Mouse (Mus musculus): ENCODE data around the gene Dscam. TPM values are rescaled to one million over a fixed set of nuclear protein-coding genes. Genes with fewer than 3 reads are reported as not detected.
A peak's percentile ranks its signal among the peaks of the same experiment; 100 is the strongest.

Gene Dscam
- total RNA-seq (2014; rRNA removed; ENCODE audit: low replicate concordance): not detected in 2 replicates
- polyA plus RNA-seq (2015; fragmentation: Nextera tagmentation; extraction: Ambion mirVana): not detected in 2 replicates

- H3K4me1 ChIP-seq (ENCODE audit: control insufficient read depth, insufficient read depth): no peaks in the 10 kb centered on the region
- DNase-seq (ENCODE audit: low spot score): no peak
- H3K27me3 ChIP-seq (ENCODE audit: control insufficient read depth, insufficient read depth, low read length): peaks cover 56% of the 10 kb centered on the region
- no peaks in the 10 kb centered on the region for H3K9me3 ChIP-seq (replicated peaks; ENCODE audit: control insufficient read depth, low read length)
- TF ChIP-seq CTCF (IDR thresholded peaks at IDR 0.05; ENCODE audit: low read depth): no peak
- TF ChIP-seq EP300 (IDR thresholded peaks at IDR 0.05; ENCODE audit: low read depth): no peak
- H3K4me2 ChIP-seq (ENCODE audit: low read depth, low read length): peak within 1 kb of the TSS; percentile 77
- H3K9ac ChIP-seq (replicated peaks; ENCODE audit: low read depth, low read length): no peak within 1 kb of the TSS
- under 1% methylated on average over 47 of the region's 60 CpGs for WGBS
- H3K4me3 ChIP-seq (ENCODE audit: low read depth, low read length): peak within 1 kb of the TSS; percentile 34
- no peak for ATAC-seq (ENCODE audit: insufficient read depth, low read depth)
- H3K27ac ChIP-seq (ENCODE audit: low read depth): no peak within 1 kb of the TSS
- no peaks in the 10 kb centered on the region for H3K36me3 ChIP-seq (replicated peaks; ENCODE audit: control insufficient read depth, insufficient read depth, low read length)
These were observed at the start of gene Dscam for GRCm38 (mm10) chr16:97170513-97171081. Gene Dscam (minus strand): TSS chr16:97170752.

- TF ChIP-seq CTCF (IDR thresholded peaks at IDR 0.05; ENCODE audit: low read depth) (no peak), EP300 (IDR thresholded peaks at IDR 0.05; ENCODE audit: low read depth) (no peak)
- DNase-seq (ENCODE audit: low spot score): no peak
- WGBS: 74% methylated on average over 2 of the region's 2 CpGs
- ATAC-seq (ENCODE audit: insufficient read depth, low read depth): no peak
- Histone ChIP-seq H3K4me1 (ENCODE audit: control insufficient read depth, insufficient read depth) (no peaks in the 10 kb centered on the region), H3K4me2 (ENCODE audit: low read depth, low read length) (no peak overlapping the region), H3K27ac (ENCODE audit: low read depth) (no peak overlapping the region), H3K9me3 (replicated peaks; ENCODE audit: control insufficient read depth, low read length) (peaks cover 11% of the 10 kb centered on the region; the same call in 1 of the 2 replicates), H3K27me3 (ENCODE audit: control insufficient read depth, insufficient read depth, low read length) (no peaks in the 10 kb centered on the region), H3K36me3 (replicated peaks; ENCODE audit: control insufficient read depth, insufficient read depth, low read length) (no peaks in the 10 kb centered on the region), H3K9ac (replicated peaks; ENCODE audit: low read depth, low read length) (no peak overlapping the region), H3K4me3 (ENCODE audit: low read depth, low read length) (no peak overlapping the region)
These were observed 48.8 kb upstream of the Dscam start for GRCm38 (mm10) chr16:97219381-97219780.

GRCm38 (mm10) chr16:97209997-97210396, 39.4 kb upstream of the Dscam start:
- Histone ChIP-seq H3K36me3 (replicated peaks; ENCODE audit: control insufficient read depth, insufficient read depth, low read length) (no peaks in the 10 kb centered on the region), H3K4me2 (ENCODE audit: low read depth, low read length) (no peak overlapping the region), H3K4me1 (ENCODE audit: control insufficient read depth, insufficient read depth) (no peaks in the 10 kb centered on the region), H3K4me3 (ENCODE audit: low read depth, low read length) (no peak overlapping the region), H3K9me3 (replicated peaks; ENCODE audit: control insufficient read depth, low read length) (peaks cover 4% of the 10 kb centered on the region; the same call in 1 of the 2 replicates), H3K27me3 (ENCODE audit: control insufficient read depth, insufficient read depth, low read length) (no peaks in the 10 kb centered on the region), H3K27ac (ENCODE audit: low read depth) (no peak overlapping the region), H3K9ac (replicated peaks; ENCODE audit: low read depth, low read length) (no peak overlapping the region)
- ATAC-seq (ENCODE audit: insufficient read depth, low read depth): no peak
- DNase-seq (ENCODE audit: low spot score): no peak
- TF ChIP-seq EP300 (IDR thresholded peaks at IDR 0.05; ENCODE audit: low read depth): no peak
- no peak for TF ChIP-seq CTCF (IDR thresholded peaks at IDR 0.05; ENCODE audit: low read depth)
- WGBS: 51% methylated on average over 5 of the region's 5 CpGs

- no peaks in the 10 kb centered on the region for H3K4me1 ChIP-seq (ENCODE audit: control insufficient read depth, insufficient read depth)
- H3K27me3 ChIP-seq (ENCODE audit: control insufficient read depth, insufficient read depth, low read length): no peaks in the 10 kb centered on the region
- H3K9me3 ChIP-seq (replicated peaks; ENCODE audit: control insufficient read depth, low read length): no peaks in the 10 kb centered on the region
- ATAC-seq (ENCODE audit: insufficient read depth, low read depth) (no peak), DNase-seq (ENCODE audit: low spot score) (no peak)
- no peaks in the 10 kb centered on the region for H3K36me3 ChIP-seq (replicated peaks; ENCODE audit: control insufficient read depth, insufficient read depth, low read length)
- H3K9ac ChIP-seq (replicated peaks; ENCODE audit: low read depth, low read length): no peak overlapping the region
- H3K4me2 ChIP-seq (ENCODE audit: low read depth, low read length): no peak overlapping the region
- no peak overlapping the region for H3K27ac ChIP-seq (ENCODE audit: low read depth)
- no peak overlapping the region for H3K4me3 ChIP-seq (ENCODE audit: low read depth, low read length)
- WGBS: 57% methylated on average over 2 of the region's 2 CpGs
- TF ChIP-seq EP300 (IDR thresholded peaks at IDR 0.05; ENCODE audit: low read depth) (no peak), CTCF (IDR thresholded peaks at IDR 0.05; ENCODE audit: low read depth) (no peak)
These were observed 37.7 kb upstream of the Dscam start for GRCm38 (mm10) chr16:97208276-97208675.

- H3K4me2 ChIP-seq (ENCODE audit: low read depth, low read length): no peak overlapping the region
- TF ChIP-seq EP300 (IDR thresholded peaks at IDR 0.05; ENCODE audit: low read depth): no peak
- TF ChIP-seq CTCF (IDR thresholded peaks at IDR 0.05; ENCODE audit: low read depth): no peak
These were observed 33.5 kb upstream of the Dscam start for GRCm38 (mm10) chr16:97204090-97204489.

GRCm38 (mm10) chr16:97203554-97203953, 33.0 kb upstream of the Dscam start:
- H3K9me3 ChIP-seq (replicated peaks; ENCODE audit: control insufficient read depth, low read length): no peaks in the 10 kb centered on the region
- ATAC-seq (ENCODE audit: insufficient read depth, low read depth) (no peak), DNase-seq (ENCODE audit: low spot score) (no peak)
- H3K36me3 ChIP-seq (replicated peaks; ENCODE audit: control insufficient read depth, insufficient read depth, low read length): no peaks in the 10 kb centered on the region
- TF ChIP-seq CTCF (IDR thresholded peaks at IDR 0.05; ENCODE audit: low read depth) (no peak), EP300 (IDR thresholded peaks at IDR 0.05; ENCODE audit: low read depth) (no peak)
- H3K27me3 ChIP-seq (ENCODE audit: control insufficient read depth, insufficient read depth, low read length): no peaks in the 10 kb centered on the region
- no peak overlapping the region for H3K9ac ChIP-seq (replicated peaks; ENCODE audit: low read depth, low read length)
- H3K4me3 ChIP-seq (ENCODE audit: low read depth, low read length): no peak overlapping the region
- no peak overlapping the region for H3K4me2 ChIP-seq (ENCODE audit: low read depth, low read length)
- 79% methylated on average over 2 of the region's 2 CpGs for WGBS
- H3K4me1 ChIP-seq (ENCODE audit: control insufficient read depth, insufficient read depth): no peaks in the 10 kb centered on the region
- H3K27ac ChIP-seq (ENCODE audit: low read depth): no peak overlapping the region

More at GRCm38 (mm10) chr16:97204090-97204489, 33.5 kb upstream of the Dscam start:
- DNase-seq (ENCODE audit: low spot score): no peak
- no peaks in the 10 kb centered on the region for H3K27me3 ChIP-seq (ENCODE audit: control insufficient read depth, insufficient read depth, low read length)
- no peaks in the 10 kb centered on the region for H3K36me3 ChIP-seq (replicated peaks; ENCODE audit: control insufficient read depth, insufficient read depth, low read length)
- ATAC-seq (ENCODE audit: insufficient read depth, low read depth): no peak
- H3K4me1 ChIP-seq (ENCODE audit: control insufficient read depth, insufficient read depth): no peaks in the 10 kb centered on the region
- no peak overlapping the region for H3K27ac ChIP-seq (ENCODE audit: low read depth)
- H3K9me3 ChIP-seq (replicated peaks; ENCODE audit: control insufficient read depth, low read length): no peaks in the 10 kb centered on the region
- no peak overlapping the region for H3K9ac ChIP-seq (replicated peaks; ENCODE audit: low read depth, low read length)
- 62% methylated on average over 2 of the region's 2 CpGs for whole genome bisulfite sequencing
- H3K4me3 ChIP-seq (ENCODE audit: low read depth, low read length): no peak overlapping the region

Measured in heart, postnatal 0 days (tissue).